ENCODE assay signal across 10 mouse cellular contexts in the genomic region with DNA sequence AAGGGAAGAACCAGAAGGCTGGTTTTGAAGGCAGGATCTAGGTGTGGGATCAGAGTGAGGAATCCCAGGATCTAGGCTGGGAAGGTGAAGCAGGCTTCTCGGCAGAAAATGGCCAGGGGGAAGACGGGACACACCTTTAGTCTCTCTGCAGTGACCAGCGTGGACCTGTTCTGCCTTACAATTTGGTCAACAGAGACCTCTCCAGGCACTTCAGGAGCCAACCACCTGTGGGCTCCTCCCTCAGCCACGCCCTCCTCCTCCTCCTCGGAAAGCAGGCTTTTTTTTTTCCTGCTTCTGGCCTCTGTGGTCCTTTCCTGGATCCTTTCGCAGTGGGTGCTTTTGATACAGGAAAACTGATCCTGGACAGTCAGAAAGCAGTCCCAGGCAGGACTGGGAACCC. TPM values are rescaled to one million over a fixed set of nuclear protein-coding genes. Genes with fewer than 3 reads are reported as not detected.
A peak's percentile ranks its signal among the peaks of the same experiment; 100 is the strongest.
DNase-seq lines count a peak whose midpoint lies in the region; ATAC-seq and TF ChIP-seq lines count a peak whose summit lies in the region.
"Had no signal": no experiment of that assay in that cellular context is flagged by ENCODE, and none has a peak within 500 bp of the region (broad histone marks: within the 10 kb centered on the region; RNA-seq: fewer than 3 reads in every experiment).

Gene Prss8, minus strand, starts transcription at position 182 of the 400 bp plus-strand sequence.

- H3K79me2 ChIP-seq in MEL (ENCODE audit: control insufficient read depth, insufficient read depth, low read length, poor library complexity): no peaks in the 10 kb centered on the region

- peak within 1 kb of the TSS; percentile 42 for H3K4me3 ChIP-seq in forebrain, embryonic 10.5 days
- H3K4me3 ChIP-seq in forebrain, embryonic 16.5 days (replicated peaks; ENCODE audit: low read length): no peak within 1 kb of the TSS
- no peak within 1 kb of the TSS for H3K4me3 ChIP-seq in MEL (ENCODE audit: control insufficient read depth in 1 of 2, insufficient read depth in 1 of 2, low read depth in 2 of 2, low read length in 2 of 2)
- peak within 1 kb of the TSS; percentile 42 for H3K4me3 ChIP-seq in liver, postnatal 0 days (ENCODE audit: low read depth, low read length)
- H3K4me3 ChIP-seq in gastrocnemius, adult 2 months: no peak within 1 kb of the TSS
- H3K4me3 ChIP-seq: megakaryocyte, embryonic 14.5 days had no signal

- H3K36me3 ChIP-seq in forebrain, embryonic 10.5 days (replicated peaks): peaks cover 28% of the 10 kb centered on the region
- 0 out of 2 replicates have a peak, but pooled peaks cover under 1% of the 10 kb centered on the region for H3K36me3 ChIP-seq in forebrain, embryonic 16.5 days (ENCODE audit: control insufficient read depth, insufficient read depth)
- peaks cover under 1 to 10% of the 10 kb centered on the region in 2 experiments for H3K36me3 ChIP-seq in MEL (ENCODE audit: control insufficient read depth in 1 of 2, insufficient read depth in 2 of 2, low read length in 2 of 2)
- peaks cover 10% of the 10 kb centered on the region; the same call in 1 of the 2 replicates for H3K36me3 ChIP-seq in liver, postnatal 0 days (replicated peaks; ENCODE audit: insufficient read depth, low read length)

- TF ChIP-seq RAD21 in MEL (IDR thresholded peaks at IDR 0.05; ENCODE audit: low read depth, low read length): no peak

- intact Hi-C loops in gastrocnemius, adult 2 months (cut with DNase I): loop anchor here (10.0 kb wide), 1 partner anchor 275 kb away; the partner anchor contains the start of gene Cox6a2

- no peak for ATAC-seq in forebrain, embryonic 16.5 days
- ATAC-seq in liver, postnatal 0 days: peak; percentile 26; the same call in 1 of the 2 replicates
- ATAC-seq in CD4-positive, CD25-positive, alpha-beta regulatory T cell, adult 4 months: no peak

- H3K9me3 ChIP-seq in forebrain, embryonic 10.5 days: no peaks in the 10 kb centered on the region
- no peaks in the 10 kb centered on the region for H3K9me3 ChIP-seq in forebrain, embryonic 16.5 days (ENCODE audit: control insufficient read depth, low read length)
- no peaks in the 10 kb centered on the region for H3K9me3 ChIP-seq in MEL (replicated peaks; ENCODE audit: insufficient read depth, low read length)
- H3K9me3 ChIP-seq in liver, postnatal 0 days (ENCODE audit: low read length): no peaks in the 10 kb centered on the region
- H3K9me3 ChIP-seq: megakaryocyte, embryonic 14.5 days had no signal

- WGBS in forebrain, embryonic 10.5 days: 10% methylated on average over 6 of the region's 6 CpGs
- 5% methylated on average over 5 of the region's 6 CpGs for WGBS in forebrain, embryonic 16.5 days
- 48% methylated on average over 6 of the region's 6 CpGs for WGBS in liver, postnatal 0 days (ENCODE audit: insufficient replicate concordance)

- H3K27me3 ChIP-seq in forebrain, embryonic 10.5 days (ENCODE audit: poor library complexity, severe bottlenecking): peaks cover 32% of the 10 kb centered on the region
- H3K27me3 ChIP-seq in forebrain, embryonic 16.5 days (replicated peaks; ENCODE audit: control insufficient read depth, insufficient read depth, low read length): peaks cover 23% of the 10 kb centered on the region
- H3K27me3 ChIP-seq in MEL (ENCODE audit: control insufficient read depth in 1 of 2, insufficient read depth in 2 of 2, low read length in 2 of 2): no peaks in the 10 kb centered on the region
- no peaks in the 10 kb centered on the region for H3K27me3 ChIP-seq in liver, postnatal 0 days (ENCODE audit: insufficient read depth, low read length)

- H3K9ac ChIP-seq in forebrain, embryonic 16.5 days (replicated peaks; ENCODE audit: low read depth, low read length): no peak within 1 kb of the TSS
- peak within 1 kb of the TSS; percentile 28; the same call in 1 of the 2 replicates for H3K9ac ChIP-seq in MEL (ENCODE audit: control insufficient read depth, low read depth, low read length, poor library complexity, severe bottlenecking)
- peak within 1 kb of the TSS; percentile 52 for H3K9ac ChIP-seq in liver, postnatal 0 days (replicated peaks)

- H3K4me1 ChIP-seq in forebrain, embryonic 10.5 days: peaks cover 61% of the 10 kb centered on the region
- peaks cover 8% of the 10 kb centered on the region for H3K4me1 ChIP-seq in forebrain, embryonic 16.5 days (replicated peaks; ENCODE audit: control insufficient read depth, insufficient read depth, low read length)
- peaks cover 2 to 21% of the 10 kb centered on the region in 2 experiments; a peak in 3 of 4 replicates for H3K4me1 ChIP-seq in MEL (ENCODE audit: control insufficient read depth in 1 of 2, insufficient read depth in 2 of 2, low read length in 2 of 2)
- peaks cover 34% of the 10 kb centered on the region for H3K4me1 ChIP-seq in liver, postnatal 0 days (ENCODE audit: insufficient read depth)

- TF ChIP-seq CTCF in MEL (IDR thresholded peaks at IDR 0.05 in 2 of 3, conservative IDR thresholded peaks at IDR 0.05 in 1 of 3; ENCODE audit: control insufficient read depth in 1 of 3, insufficient read depth in 1 of 3, low read depth in 2 of 3, low read length in 3 of 3, poor library complexity in 1 of 3, severe bottlenecking in 1 of 3): no peak
- TF ChIP-seq CTCF in liver, postnatal 0 days (IDR thresholded peaks at IDR 0.05; ENCODE audit: low read depth): no peak
- TF ChIP-seq CTCF in gastrocnemius, adult 2 months (IDR thresholded peaks at IDR 0.05): no peak

- H3K27ac ChIP-seq in forebrain, embryonic 10.5 days: peak within 1 kb of the TSS; percentile 62
- no peak within 1 kb of the TSS for H3K27ac ChIP-seq in forebrain, embryonic 16.5 days (ENCODE audit: low read length)
- H3K27ac ChIP-seq in MEL (ENCODE audit: control insufficient read depth, low read depth, low read length): peak within 1 kb of the TSS; percentile 16; the same call in 1 of the 2 replicates
- peak within 1 kb of the TSS; percentile 86; the same call in 1 of the 2 replicates for H3K27ac ChIP-seq in liver, postnatal 0 days (ENCODE audit: low read depth)
- no peak within 1 kb of the TSS for H3K27ac ChIP-seq in gastrocnemius, adult 2 months

- no peak for DNase-seq in forebrain, embryonic 10.5 days (ENCODE audit: extremely low spot score, low spot score)
- no peak for DNase-seq in MEL (ENCODE audit: low read depth, low spot score)
- peak; percentile 95 to 96 for DNase-seq in kidney, adult 8-10 months
- peak; percentile 66 for DNase-seq in liver, postnatal 0 days
- DNase-seq in natural killer cell, adult 2 months (ENCODE audit: low spot score in 2 of 2): no peak
- no peak for DNase-seq in gastrocnemius, adult 2 months

- TF ChIP-seq EP300 in MEL (IDR thresholded peaks at IDR 0.05; ENCODE audit: low read depth in 1 of 2, low read length in 2 of 2): no peak
- no peak for TF ChIP-seq EP300 in liver, postnatal 0 days (IDR thresholded peaks at IDR 0.05; ENCODE audit: low read depth)

- H3K4me2 ChIP-seq in forebrain, embryonic 16.5 days (ENCODE audit: low read length): no peak within 1 kb of the TSS
- peak within 1 kb of the TSS; percentile 68 for H3K4me2 ChIP-seq in liver, postnatal 0 days (ENCODE audit: low read depth, low read length)

- TF ChIP-seq POLR2A in MEL (IDR thresholded peaks at IDR 0.05; ENCODE audit: control insufficient read depth in 1 of 2, insufficient read depth in 1 of 2, low read depth in 1 of 2, low read length in 2 of 2, poor library complexity in 1 of 2): no peak

TF ChIP-seq in MEL, 35 proteins besides CTCF, POLR2A, EP300 and RAD21:
- TF ChIP-seq POLR2AphosphoS5 (IDR thresholded peaks at IDR 0.05; ENCODE audit: borderline replicate concordance, low read depth, low read length): no peak
- TF ChIP-seq ZNF384 (IDR thresholded peaks at IDR 0.05; ENCODE audit: low read depth, low read length): peak; percentile 53

RNA-seq across cellular contexts. Expression of gene Prss8, which starts in this region (rescaled TPM):
- 5.0 and 5.9 TPM in 2 replicates for polyA plus RNA-seq in forebrain, embryonic 10.5 days (2016; fragmentation: Nextera tagmentation; extraction: Ambion mirVana)
- polyA plus RNA-seq in forebrain, embryonic 16.5 days (2015; fragmentation: Nextera tagmentation; extraction: Ambion mirVana): 0.19 and 0.32 TPM in 2 replicates
- 0.12 TPM in 1 of 2 replicates, not detected in the other for total RNA-seq in MEL (2012; rRNA removed)
- under 1 TPM in 1 of 2 experiments, not detected in 1; 0.21 TPM for polyA plus RNA-seq in MEL (2012; ENCODE audit: insufficient read depth in 1 of 2, insufficient read length in 2 of 2, low read depth in 1 of 2, low replicate concordance in 2 of 2, missing spikeins in 1 of 2)
- 13.7 and 15.2 TPM in 2 replicates for polyA plus RNA-seq in liver, postnatal 0 days (2015; fragmentation: Nextera tagmentation; extraction: Ambion mirVana)
- total RNA-seq in gastrocnemius, adult 2 months (2021): not detected
- polyA plus RNA-seq in CD4-positive, CD25-positive, alpha-beta regulatory T cell, adult 4 months (2017; shearing (Covaris generic)): not detected
- polyA plus RNA-seq: C2C12 had no signal

Comparison
In these comparisons a context has a peak if more than half of its experiments do, and no peak if none do; other contexts are left out.
1. H3K27ac ChIP-seq: peak in forebrain, embryonic 10.5 days (single experiment), MEL (single experiment) and liver, postnatal 0 days (single experiment); none in forebrain, embryonic 16.5 days (single experiment) and gastrocnemius, adult 2 months (single experiment).
2. H3K4me3 ChIP-seq: peak in forebrain, embryonic 10.5 days (single experiment) and liver, postnatal 0 days (single experiment); none in forebrain, embryonic 16.5 days (single experiment), MEL (0 of 2) and gastrocnemius, adult 2 months (single experiment).
3. DNase-seq: peak in kidney, adult 8-10 months (2 of 2) and liver, postnatal 0 days (single experiment); none in forebrain, embryonic 10.5 days (single experiment), MEL (single experiment), natural killer cell, adult 2 months (0 of 2) and gastrocnemius, adult 2 months (single experiment).